Mouse (Mus musculus) frontal cortex, adult 2 months (tissue): ENCODE results near the gene Cc2d2b. TPM values are rescaled to one million over a fixed set of nuclear protein-coding genes. Genes with fewer than 3 reads are reported as not detected.

Experiments used
- DNase-seq, 2 experiments: peaks; one replicate each; pipeline ENCODE4 v3.0.0; 2022; ENCODE audit warnings: low spot score in 1 of 2; ENCODE audit errors: extremely low spot score in 1 of 2
- polyA plus RNA-seq: library from polyadenylated mRNA; depleted of rRNA; stranded (reverse); fragments of >200 nt; gene quantifications from 2 replicates; pipeline ENCODE4 v1.2.3, GENCODE M21; 2012

Gene Cc2d2b
- polyA plus RNA-seq, 1 experiment, result 0.10 TPM

DNA sequence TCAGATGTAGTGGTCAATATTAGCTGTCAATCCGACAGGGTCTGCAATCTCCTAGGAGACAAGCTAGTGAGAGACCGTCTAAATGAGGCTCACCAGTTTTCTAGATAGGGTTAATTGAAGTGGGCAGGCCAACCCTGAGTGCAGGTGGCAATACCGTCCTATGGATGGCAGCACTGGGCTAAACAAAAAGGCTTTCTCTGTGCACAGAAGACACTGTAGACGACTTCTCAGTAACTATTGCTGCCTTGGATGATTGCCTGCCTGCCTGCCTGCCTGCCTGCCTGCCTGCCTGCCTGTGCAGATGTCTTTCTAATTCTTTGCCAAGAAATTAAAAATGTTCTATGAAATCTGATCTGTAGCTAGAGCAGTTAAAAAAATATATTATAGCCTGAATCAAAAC lies 1.9 kb upstream of the Cc2d2b start:
- peak in 1 of 2 experiments; percentile 47 for DNase-seq

DNA sequence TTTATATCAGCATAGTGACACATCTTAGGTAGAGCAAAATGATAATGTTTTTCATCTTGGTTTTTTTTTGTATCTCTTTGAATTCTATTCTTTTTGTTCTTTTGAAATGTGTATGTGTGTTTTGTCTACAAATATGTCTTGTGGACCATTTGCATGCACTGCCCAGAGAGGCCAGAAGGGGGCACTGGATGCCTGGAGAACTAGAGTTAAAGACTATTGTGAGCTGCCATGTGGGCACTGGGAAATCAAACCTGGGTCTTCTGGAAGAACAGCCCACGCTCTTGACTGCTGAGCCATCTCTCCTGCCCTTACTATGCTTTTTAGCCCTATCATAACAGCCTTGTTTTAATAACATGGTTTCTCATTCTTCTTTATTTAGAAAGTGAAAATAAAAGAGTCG lies 5.8 kb downstream of the Cc2d2b start:
- DNase-seq, result peak in 1 of 2 experiments; percentile 31

DNA sequence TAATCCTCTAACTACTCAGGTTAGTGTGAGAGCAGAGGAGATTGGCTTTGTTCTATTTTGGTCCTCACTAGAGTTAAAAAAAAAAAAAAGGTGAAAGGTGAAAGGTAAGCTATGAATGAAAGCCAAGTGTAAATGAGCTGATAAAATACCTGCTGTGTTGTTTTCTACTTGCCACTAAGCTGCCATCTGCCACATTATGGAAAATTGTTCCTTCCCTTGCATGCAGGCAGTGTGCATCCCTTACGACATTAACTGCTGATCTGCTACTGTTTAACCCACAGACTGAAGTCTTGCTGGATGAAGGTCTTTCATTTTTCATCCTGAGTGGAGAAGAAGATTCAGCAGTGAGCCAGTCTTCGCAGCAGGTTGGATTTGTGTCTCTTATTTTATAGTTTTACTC lies 11.5 kb downstream of the Cc2d2b start:
- DNase-seq, result no peak

DNA sequence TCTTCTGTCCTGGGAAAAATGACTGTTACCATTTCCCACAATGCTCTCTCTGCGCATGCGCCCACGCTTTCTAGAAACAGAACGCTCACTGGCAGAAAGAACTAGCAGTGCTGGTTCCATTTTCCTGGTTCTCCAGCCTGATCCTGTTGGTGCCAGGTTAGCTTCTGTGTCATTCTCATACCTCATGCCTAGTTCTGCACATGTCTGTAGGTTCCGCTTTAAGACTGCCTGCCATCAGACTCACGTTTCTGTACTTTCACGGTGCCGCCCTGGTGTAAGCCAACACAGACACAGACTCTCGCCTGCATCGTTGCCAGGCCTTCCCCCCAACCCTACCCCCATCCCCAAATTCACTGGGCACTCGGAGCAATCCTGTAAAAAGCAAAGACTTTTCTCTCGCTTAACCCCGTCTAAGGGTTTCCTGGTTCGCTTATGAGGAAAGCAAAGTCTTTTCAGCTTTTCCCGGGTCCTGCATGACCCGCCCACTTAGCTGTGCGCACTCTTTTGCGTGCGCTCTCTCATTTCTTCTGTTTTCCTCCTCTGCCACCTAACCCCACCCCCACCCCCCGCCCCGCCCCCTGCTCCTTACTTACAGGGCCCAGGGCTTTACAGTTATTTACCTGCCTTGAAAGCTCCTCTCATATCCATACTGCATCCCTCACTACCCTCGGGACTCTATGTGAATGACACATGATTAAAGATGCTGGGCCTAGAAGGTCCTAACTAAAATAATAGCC lies 13.6 kb downstream of the Cc2d2b start:
- DNase-seq, result peak in 1 of 2 experiments; percentile 70

DNA sequence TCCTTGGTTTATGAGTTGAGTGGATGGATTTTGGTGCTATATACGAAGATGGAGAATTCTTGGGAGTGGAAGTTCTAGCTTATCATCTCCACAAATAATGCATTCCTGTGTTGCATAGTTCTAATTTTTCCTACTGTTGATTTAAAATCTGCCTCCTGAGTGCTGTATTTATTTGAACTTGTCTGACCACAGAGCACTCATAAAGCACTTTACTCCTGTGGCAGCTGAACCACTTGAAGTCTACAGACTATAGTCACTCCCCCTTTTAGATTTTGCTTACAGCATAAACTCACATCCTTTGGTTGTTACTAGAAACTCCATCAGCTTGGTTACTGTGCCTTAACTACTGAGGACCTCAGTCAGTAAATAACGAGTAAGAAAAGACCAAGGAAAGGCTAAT lies 18.6 kb downstream of the Cc2d2b start:
- DNase-seq, result no peak

DNA sequence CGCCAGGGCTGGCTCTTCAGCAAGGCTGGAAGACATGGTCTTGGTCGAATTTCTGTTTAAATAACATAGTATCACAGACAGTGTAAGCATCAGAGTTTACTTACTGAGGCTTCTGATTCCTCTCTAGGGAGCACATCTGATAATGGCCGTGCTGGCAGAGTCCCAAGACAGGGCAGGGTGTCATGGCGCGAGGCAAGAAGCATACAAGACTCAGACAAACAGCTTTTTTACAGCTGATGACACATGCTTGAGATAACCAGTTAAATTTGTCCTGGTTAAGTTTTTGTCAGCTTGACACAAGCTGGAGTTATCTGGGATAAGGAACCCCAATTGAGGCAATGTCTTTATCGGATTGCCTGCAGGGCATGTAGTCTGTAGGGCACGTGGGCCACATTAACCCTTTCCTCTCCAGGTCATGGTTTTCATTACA lies 20.8 kb downstream of the Cc2d2b start:
- no peak for DNase-seq

DNA sequence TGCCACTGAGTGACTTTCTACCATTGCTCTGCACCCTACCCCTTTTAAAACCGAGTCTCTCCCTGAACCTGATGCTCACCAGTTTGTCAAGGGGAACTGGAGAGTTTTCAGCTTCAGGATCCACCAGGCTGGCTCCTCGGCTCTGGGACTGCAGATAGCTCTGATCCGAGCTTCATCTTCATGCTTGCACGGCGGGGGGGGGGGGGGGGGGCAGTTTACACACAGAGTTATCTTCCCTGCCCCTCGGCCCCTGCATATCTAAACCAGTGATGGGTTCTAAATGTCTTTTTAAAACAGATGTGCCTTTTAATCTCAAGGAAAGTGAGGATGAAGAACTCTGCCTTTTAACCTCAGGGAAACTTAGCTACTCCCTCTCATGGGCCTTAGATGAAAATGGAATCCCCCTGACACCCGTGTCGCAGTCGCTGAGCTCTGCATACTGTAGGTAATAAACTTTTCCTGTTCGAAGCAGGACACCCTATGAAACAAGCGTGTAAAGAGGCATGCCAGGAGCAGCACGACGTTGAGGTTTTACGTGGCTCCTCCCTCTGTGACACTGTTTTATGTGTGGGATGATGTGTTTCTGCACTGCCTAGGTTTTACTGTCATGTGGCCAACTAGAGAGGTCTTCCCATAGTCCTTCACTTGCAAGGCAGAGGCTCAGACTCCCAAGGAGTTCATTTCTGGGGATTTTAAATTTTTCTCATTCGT lies 39.6 kb downstream of the Cc2d2b start:
- no peak for DNase-seq

DNA sequence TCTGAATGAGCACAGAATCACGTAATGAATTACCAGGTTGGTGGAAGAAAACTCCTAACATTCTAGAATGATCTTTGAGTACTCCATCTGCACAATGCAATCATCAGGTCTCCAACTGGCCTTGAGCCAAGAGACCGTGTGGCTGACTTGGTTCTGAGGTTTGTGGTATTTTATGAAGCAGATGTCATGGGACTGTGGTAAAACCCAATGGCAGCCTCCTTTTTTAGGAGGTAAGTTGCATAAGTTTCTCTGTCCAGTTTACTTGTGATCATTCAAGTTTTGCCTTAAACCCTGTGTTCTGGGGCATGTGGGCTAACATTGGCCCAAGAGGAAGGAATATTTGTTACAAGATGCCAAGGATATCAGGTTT lies 40.1 kb downstream of the Cc2d2b start:
- DNase-seq, result no peak

DNA sequence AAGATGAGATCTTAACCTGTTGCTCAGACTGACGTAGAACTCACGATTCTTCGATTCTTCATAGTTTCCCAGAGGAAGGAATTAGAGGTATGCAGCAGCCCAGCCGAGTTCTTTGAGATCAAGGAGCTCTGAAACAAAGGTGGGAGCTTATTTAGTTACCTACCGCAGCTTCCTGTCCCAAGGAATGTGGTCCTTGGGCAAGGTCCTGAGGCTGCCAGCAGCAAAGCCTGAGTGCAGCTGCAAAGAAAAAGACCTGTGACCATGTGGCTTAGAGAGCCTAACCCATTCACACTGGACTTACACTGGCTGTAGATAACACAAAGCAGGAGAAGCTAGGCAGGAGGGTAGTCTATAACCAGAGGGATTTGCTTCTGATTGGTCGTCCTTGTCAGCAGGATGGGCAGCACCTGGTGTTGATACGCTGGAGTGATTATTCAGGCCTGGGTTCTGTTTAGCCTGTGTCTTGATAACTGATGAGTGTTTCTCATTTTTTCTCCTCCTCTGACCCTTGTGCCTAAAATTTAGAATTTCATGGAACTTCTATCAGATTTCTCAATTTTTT lies 56.7 kb downstream of the Cc2d2b start:
- DNase-seq, result no peak

DNA sequence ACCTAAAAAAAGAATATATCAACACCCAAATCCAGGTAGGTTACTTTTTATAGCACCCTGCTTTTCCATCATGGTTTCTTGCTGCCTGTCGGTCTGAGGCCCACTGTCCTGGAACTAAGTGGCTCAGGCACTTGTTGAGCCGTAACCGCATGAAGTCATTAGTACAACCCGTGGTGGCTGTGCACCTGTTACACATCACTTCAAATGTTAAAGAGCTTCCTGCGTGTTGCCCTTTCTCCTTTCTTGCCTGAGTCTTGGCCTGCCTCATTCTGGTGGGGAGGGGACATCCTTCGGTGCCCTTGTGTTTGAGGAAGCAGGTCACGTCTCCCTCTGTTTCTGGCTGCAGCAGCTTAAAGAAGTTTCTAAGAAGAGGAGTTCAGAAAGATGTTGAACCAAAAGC lies 61.3 kb downstream of the Cc2d2b start:
- DNase-seq, result no peak

DNA sequence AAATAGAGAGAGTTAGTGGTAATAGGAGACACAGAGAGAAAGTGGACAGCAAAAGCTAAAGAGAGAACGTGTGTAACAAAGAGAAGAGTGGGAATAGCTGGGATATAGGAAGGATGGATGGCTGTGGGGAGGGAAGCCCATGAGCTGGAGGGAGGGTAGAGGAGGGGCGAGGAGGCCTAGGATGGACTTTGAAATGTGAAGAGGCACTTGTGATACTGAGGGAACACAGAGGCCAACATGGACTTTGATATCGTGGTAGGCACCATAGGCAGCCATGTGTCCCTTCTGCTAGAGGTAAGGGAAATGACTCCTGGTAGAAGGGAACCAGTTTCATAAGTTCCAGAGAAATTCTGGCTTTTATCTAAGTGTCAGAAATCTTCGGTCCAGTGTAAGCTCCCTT lies 63.3 kb downstream of the Cc2d2b start:
- DNase-seq, result no peak

DNA sequence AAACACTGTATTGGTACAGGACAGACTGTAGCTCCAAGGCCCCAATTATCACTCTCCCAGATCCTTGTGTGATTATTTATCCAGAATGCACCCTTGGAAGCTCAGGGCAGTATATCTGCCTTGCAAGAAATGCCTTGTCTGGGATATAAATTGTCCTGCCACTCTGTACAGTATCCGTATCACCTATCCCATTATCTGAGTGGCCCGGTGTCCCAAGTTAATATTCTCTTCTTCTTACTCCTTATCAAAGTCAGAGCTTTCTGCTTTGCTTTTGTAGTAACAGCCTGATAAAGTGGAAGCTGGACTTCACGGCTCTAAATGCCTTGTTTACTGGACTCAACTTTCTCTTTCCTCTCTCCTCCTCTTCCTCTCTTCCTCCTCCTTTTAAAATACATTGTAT lies 64.2 kb downstream of the Cc2d2b start:
- DNase-seq, result no peak

DNA sequence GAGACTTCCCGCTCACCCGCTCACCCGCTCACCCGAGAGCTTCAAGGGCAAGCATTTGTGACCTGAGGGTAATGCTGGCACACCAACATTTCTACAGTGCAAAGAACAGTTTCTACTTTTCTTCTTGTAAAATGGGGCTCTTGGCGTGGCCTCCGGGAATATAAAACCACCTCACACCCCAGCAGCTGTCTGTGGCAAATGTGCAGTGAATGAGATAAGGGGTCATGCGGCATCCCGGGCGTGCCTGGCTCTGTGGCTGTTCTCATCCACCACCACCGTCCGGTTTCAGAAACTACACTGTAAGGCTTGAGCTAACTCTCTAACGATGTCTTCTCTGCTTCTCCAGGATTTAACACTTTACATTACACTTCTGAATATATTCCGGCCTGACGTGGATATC lies 64.8 kb downstream of the Cc2d2b start:
- DNase-seq, result no peak

DNA sequence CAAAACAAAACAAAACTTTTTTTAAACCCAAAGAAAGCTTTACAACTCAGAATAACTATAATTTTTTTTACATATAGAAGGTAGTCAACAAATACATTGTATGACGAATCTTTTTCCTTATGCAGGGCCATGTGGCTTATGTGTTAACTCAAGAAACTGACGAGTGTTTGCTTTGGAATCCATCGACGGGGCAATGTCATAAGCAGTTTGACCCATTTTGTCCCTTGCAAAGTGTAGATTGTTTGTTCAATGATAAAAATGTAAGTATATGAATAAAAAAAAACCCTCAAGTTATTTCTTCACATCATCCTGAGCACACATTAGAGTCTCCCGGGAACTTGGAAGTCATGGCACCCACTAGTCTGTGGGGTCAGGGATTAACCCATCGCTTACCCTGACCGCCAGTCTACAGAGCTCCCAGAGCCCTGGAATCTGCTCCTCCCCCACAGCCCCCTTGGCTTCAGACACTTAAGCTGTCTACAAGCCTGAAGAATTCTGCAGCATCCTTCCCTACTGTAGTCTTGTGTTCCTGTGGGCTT lies 67.2 kb downstream of the Cc2d2b start:
- no peak for DNase-seq

DNA sequence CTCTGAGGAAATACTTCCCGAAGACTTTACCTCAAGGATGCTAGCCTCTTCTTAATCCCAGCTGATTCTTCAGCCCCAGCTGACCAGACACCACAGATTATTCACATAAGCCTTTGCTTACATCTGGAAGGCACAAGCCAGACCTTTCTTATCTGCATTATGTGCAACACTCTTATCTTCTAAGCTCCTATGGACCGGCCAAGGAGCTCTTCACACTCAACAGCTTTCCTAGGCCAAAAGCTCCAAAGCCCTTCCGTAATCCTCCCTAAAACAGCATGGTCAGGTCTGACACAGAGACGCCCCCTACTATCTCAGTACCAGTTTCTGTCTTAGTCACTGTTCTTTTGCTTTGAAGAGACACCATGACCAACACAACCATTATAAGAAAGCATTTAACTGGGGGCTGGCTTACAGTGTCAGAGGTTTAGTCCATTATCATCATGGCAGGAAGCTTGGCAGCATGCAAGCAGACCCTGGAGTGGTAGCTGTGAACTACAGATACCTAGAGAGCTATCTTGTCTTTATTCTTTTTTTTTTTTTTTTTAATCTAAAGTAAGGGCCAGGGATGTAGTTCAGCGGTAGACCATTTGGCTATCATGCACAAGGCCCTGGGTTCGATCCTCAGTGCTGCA lies 69.5 kb downstream of the Cc2d2b start:
- no peak for DNase-seq

DNA sequence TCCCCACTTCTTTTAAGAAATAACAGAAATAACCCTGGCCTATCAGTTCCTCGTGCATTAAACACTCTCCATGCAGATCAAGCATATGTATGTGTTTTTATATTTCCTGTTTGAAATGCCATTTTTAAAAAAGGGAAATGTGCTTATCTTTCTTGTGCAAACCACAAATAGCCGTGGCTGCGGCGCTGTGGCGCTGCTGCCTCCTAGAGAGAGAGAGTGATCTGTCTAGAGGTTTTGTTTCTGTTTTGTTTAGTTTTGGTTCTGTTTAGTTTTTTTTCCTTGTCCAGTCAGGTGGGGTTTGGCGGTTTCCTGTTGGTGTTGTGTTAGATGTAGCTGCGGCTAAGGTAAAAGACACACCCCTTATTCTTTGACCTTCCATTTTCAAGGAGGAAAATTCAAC lies 70.2 kb downstream of the Cc2d2b start:
- no peak for DNase-seq

DNA sequence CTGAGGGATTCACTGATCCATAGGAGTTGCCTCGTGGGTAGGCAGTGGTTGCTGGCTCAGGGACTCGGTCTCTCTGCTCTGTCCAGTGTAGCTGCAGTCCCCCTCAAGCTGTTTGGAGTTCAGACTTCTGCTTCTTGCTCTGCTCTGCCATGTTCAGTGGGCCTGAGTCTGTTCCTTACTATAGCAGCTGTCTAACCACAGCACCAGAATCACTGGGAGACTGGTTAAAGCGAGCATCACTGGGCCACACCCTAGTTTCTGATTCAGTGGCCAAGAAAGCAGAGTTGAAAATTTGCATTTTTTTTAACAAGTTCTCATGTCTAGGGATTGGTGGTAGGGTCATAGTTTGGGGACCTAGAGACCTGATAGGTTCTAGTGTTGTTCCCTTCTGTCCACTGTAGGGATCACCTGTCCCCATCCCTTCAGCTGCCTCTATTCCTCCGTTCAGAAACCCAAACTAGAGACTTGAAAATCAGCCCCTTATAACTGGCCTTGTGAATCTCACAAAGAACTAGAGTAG lies 72.8 kb downstream of the Cc2d2b start:
- no peak for DNase-seq

DNA sequence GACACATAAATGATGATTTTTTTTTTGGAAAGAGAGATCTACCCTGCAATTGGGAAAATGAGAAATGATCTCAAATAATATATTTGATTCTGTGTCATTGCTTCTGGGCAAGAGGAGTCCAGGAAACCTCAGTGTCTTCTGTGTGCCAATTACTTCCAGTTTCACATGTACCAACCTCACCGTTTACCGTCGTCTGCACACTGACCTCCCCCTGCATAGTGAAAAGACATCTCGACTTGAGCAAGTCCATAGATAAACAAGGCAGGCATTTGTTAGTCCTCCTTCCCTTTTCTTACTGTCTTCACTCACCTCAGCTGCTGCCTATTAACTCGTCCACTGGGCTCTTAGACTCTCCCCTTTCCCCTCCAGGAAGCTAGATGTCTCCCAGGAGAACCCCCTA lies 77.1 kb downstream of the Cc2d2b start:
- DNase-seq, result no peak

DNA sequence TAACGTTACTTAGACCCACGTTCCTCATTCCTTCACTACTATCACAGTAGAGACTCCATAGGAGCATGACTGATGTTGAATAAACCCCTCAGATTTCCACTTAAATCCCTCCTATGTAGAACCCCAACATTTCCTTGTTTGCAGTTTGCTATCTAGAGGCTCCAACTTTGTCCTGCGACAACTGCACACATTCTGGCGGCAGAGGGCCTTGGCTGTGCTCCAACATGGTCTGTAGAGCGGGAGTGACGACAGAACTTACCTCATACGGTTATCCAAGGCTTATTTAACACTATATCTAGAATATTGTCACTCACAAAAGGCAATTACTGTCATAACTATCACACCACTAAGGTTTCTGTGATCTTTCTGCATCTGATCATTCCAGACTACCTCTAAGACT lies 78.2 kb downstream of the Cc2d2b start:
- no peak for DNase-seq

DNA sequence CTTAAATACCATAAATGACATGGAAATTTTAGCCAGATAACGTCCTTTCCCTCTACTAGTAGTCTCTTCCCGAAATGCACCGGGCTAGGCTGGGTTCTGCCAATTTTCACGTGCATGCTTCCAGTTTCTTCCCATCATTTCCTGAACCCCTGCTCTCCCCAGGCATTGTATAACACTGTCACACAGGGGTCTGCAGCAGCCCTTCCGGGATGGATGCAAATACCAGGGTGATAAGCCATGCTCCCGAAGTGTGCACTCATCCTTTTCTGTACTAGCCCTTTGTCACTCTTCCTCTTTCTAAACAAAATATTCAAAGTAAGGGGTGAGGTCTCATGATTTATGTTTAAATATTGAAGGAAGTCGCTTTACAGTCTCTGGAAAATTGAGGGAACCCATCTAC lies 81.6 kb downstream of the Cc2d2b start:
- no peak for DNase-seq
